Mouse (Mus musculus) testis, adult 2 months (tissue): Measurements from ENCODE around the gene Ttll12. TPM values are rescaled to one million over a fixed set of nuclear protein-coding genes. Genes with fewer than 3 reads are reported as not detected.

ENCODE experiments used
- H3K27ac ChIP-seq: fragments of 200-500 bp; 2 replicates; pipeline ENCODE4 v1.5.1; 2012; ENCODE audit warnings: low read depth, low read length; ENCODE audit not compliant: control insufficient read depth, insufficient read depth
- H3K27me3 ChIP-seq: fragments of 200-500 bp; 2 replicates; pipeline ENCODE4 v1.6.1; 2012; ENCODE audit warnings: mild to moderate bottlenecking, low read length, moderate library complexity; ENCODE audit not compliant: control insufficient read depth, insufficient read depth
- H3K36me3 ChIP-seq: fragments of 200-500 bp; 2 replicates; pipeline ENCODE4 v1.6.1; 2012; ENCODE audit warnings: mild to moderate bottlenecking, low read length; ENCODE audit not compliant: control insufficient read depth, insufficient read depth
- H3K4me1 ChIP-seq: fragments of 200-500 bp; 2 replicates; pipeline ENCODE4 v1.6.1; 2012; ENCODE audit warnings: low read length; ENCODE audit not compliant: control insufficient read depth, insufficient read depth
- H3K4me3 ChIP-seq: fragments of 200-500 bp; 2 replicates; pipeline ENCODE4 v1.5.1; 2012; ENCODE audit warnings: low read depth, mild to moderate bottlenecking, low read length, moderate library complexity, mixed read lengths; ENCODE audit not compliant: control insufficient read depth
- CTCF ChIP-seq: fragments of 200-500 bp; IDR thresholded peaks from 2 replicates; pipeline ENCODE4 v1.5.1; 2012; ENCODE audit warnings: low read depth, mild to moderate bottlenecking, inconsistent platforms, low read length, moderate library complexity; ENCODE audit not compliant: control insufficient read depth, insufficient read depth, insufficient replicate concordance
- POLR2A ChIP-seq: fragments of 200-500 bp; IDR thresholded peaks from 2 replicates; pipeline ENCODE4 v1.6.1; 2012; ENCODE audit warnings: low read depth, mild to moderate bottlenecking, inconsistent platforms, low read length, moderate library complexity; ENCODE audit not compliant: control insufficient read depth
- polyA plus RNA-seq: library from polyadenylated mRNA; depleted of rRNA; stranded (reverse); fragments of >200 nt; gene quantifications from 2 replicates; pipeline ENCODE4 v1.2.3, GENCODE M21; 2012

Ttll12 gene
- polyA plus RNA-seq, 1 experiment, result 10.5 TPM

- TF ChIP-seq POLR2A, result no peak
- no peak for TF ChIP-seq CTCF
- Histone ChIP-seq H3K36me3 (no peaks in the 10 kb centered on the region), H3K4me3 (no peak overlapping the region)
Measured at GRCm38 (mm10) chr15:83576651-83577050, 18.3 kb downstream of the Ttll12 start.

DNA sequence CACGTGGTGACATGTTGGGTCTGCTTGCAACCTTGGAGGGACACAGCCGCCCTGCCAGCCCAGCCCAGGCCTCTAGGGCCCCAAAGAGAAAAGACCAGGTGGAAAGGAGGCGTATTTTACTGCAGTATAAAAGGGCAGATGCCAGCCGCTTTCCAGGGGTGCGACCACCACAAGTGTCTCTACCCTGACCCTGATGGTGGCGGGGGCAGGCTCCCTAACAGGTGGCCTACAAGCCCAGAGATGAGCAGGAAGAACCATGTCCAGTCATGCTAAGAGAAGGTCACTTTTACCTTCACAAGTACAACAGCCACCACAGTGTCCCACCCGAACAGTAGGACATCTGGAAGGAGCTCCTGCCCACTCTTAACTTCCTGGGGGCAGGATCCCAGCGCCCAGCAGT is 19.4 kb downstream of the Ttll12 start:
- Histone ChIP-seq H3K27ac (no peak overlapping the region), H3K4me3 (no peak overlapping the region), H3K4me1 (no peaks in the 10 kb centered on the region; the same call in 1 of the 2 replicates), H3K27me3 (no peaks in the 10 kb centered on the region), H3K36me3 (no peaks in the 10 kb centered on the region)
- TF ChIP-seq POLR2A, result no peak
- TF ChIP-seq CTCF, result no peak

More at GRCm38 (mm10) chr15:83576651-83577050, 18.3 kb downstream of the Ttll12 start:
- Histone ChIP-seq H3K27ac (no peak overlapping the region), H3K4me1 (no peaks in the 10 kb centered on the region; the same call in 1 of the 2 replicates), H3K27me3 (no peaks in the 10 kb centered on the region)

- TF ChIP-seq CTCF (no peak), POLR2A (no peak)
- Histone ChIP-seq H3K36me3 (no peaks in the 10 kb centered on the region), H3K4me1 (no peaks in the 10 kb centered on the region; the same call in 1 of the 2 replicates), H3K27me3 (no peaks in the 10 kb centered on the region), H3K27ac (no peak overlapping the region), H3K4me3 (no peak overlapping the region)
Measured at GRCm38 (mm10) chr15:83574731-83575351, 20.1 kb downstream of the Ttll12 start.

GRCm38 (mm10) chr15:83573606-83574005 is 21.4 kb downstream of the Ttll12 start:
- no peaks in the 10 kb centered on the region for H3K36me3 ChIP-seq
- H3K4me1 ChIP-seq, result no peaks in the 10 kb centered on the region; the same call in 1 of the 2 replicates
- H3K4me3 ChIP-seq, result no peak overlapping the region
- no peaks in the 10 kb centered on the region for H3K27me3 ChIP-seq
- TF ChIP-seq POLR2A (no peak), CTCF (no peak)
- H3K27ac ChIP-seq, result no peak overlapping the region

GRCm38 (mm10) chr15:83572132-83572531 is 22.8 kb downstream of the Ttll12 start:
- Histone ChIP-seq H3K4me1 (no peaks in the 10 kb centered on the region; the same call in 1 of the 2 replicates), H3K27ac (no peak overlapping the region), H3K27me3 (no peaks in the 10 kb centered on the region), H3K4me3 (no peak overlapping the region), H3K36me3 (no peaks in the 10 kb centered on the region)
- TF ChIP-seq CTCF (no peak), POLR2A (no peak)

- Histone ChIP-seq H3K4me1 (no peaks in the 10 kb centered on the region; the same call in 1 of the 2 replicates), H3K27ac (no peak overlapping the region)
- TF ChIP-seq CTCF (no peak), POLR2A (no peak)
Measured at GRCm38 (mm10) chr15:83571636-83572035, 23.3 kb downstream of the Ttll12 start.

GRCm38 (mm10) chr15:83570641-83571040 is 24.3 kb downstream of the Ttll12 start:
- no peaks in the 10 kb centered on the region for H3K36me3 ChIP-seq
- H3K4me3 ChIP-seq, result no peak overlapping the region
- TF ChIP-seq CTCF, result no peak
- TF ChIP-seq POLR2A, result no peak
- H3K27me3 ChIP-seq, result no peaks in the 10 kb centered on the region
- H3K4me1 ChIP-seq, result no peaks in the 10 kb centered on the region; the same call in 1 of the 2 replicates
- no peak overlapping the region for H3K27ac ChIP-seq

More at GRCm38 (mm10) chr15:83571636-83572035, 23.3 kb downstream of the Ttll12 start:
- H3K4me3 ChIP-seq, result no peak overlapping the region
- H3K27me3 ChIP-seq, result no peaks in the 10 kb centered on the region
- H3K36me3 ChIP-seq, result no peaks in the 10 kb centered on the region
